Mouse (Mus musculus): Measurements from ENCODE around the gene Bet1l. TPM values are rescaled to one million over a fixed set of nuclear protein-coding genes. Genes with fewer than 3 reads are reported as not detected.

Gene Bet1l
- polyA plus RNA-seq (2015; fragmentation: Nextera tagmentation; extraction: Ambion mirVana): 82.4 and 86.6 TPM in 2 replicates

DNA sequence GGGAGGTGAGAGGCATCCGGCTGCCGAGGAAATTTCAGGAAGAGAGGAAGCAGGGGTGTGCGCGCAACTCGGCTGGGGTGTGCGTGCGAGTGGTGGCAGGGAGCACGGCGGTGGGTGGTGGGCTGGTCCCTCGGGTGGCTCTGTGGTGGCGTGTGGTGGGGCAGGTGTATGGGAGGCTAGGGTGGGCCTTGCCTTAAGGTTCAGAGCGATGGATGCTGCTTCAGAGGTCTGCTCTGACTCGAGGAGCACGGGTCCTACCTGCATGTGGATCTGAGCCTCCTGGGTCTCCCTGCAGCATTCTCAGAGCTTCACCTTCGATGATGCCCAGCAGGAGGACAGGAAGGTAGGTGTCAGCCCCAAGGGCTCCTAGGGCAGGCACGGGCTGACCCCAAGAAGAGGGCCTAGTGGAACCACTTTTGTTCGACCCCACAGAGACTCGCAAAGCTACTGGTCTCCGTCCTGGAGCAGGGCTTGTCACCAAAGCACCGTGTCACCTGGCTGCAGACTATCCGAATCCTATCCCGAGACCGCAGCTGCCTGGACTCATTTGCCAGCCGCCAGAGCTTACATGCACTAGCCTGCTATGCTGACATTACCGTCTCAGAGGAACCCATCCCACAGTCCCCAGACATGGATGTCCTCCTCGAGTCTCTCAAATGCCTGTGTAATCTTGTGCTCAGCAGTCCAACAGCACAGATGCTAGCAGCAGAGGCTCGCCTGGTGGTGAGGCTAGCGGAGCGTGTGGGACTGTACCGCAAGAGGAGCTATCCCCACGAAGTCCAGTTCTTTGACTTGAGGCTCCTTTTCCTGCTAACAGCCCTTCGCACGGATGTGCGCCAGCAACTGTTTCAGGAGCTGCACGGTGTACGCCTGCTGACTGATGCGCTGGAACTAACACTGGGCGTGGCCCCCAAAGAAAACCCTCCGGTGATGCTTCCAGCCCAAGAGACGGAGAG is at the start of gene Bet1l:
Gene Bet1l, minus strand, starts transcription at position 28 of the 956 bp plus-strand sequence.

GRCm38 (mm10) chr7:140900220-140900619 is 42.8 kb upstream of the Bet1l start, which contains the start of gene Cox8b:
Cox8b (minus strand) TSS chr7:140900446.

DNA sequence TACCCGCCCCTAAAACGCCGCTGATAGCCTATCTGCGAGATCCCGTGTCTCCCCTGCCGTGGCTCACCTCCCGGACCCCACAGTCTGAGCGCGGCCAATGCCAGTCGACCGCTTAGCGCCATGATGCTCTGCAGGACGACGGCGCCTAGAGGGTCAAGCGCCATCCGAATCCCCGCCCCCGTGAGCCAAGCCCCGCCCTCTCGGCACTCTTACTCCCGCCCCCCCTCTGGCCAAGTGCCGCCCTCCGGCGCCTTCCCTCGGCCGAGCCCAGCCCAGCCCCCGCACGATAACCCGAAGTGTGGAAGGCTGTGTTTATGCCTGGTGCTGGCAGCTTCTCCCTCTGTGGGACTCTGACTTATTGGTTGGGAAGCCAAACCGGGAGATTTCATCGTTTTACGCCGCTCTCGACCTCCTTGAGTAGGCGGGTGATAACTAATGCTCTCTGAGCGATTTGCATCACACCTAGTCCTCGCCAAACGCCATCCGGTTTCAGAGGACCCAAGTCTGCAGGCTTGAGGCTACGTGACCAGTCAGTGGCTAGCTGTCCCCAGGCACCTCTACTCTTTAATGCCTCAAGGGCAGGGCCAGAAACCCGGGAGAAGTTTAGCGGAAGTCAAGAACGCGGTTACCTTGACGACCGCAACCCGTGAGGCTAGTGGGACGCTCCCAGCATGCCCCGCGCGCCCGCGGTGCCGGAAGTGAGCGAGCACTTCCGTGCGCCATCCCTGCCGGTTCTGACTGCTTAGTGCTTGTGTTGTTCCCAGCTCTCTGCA is 24.5 kb upstream of the Bet1l start, which contains the start of the genes Psmd13 and Sirt3:
Gene Psmd13, plus strand, starts transcription at position 273 of the 773 bp plus-strand sequence.
Gene Sirt3, minus strand, starts transcription at position 614 of the 773 bp plus-strand sequence.

DNA sequence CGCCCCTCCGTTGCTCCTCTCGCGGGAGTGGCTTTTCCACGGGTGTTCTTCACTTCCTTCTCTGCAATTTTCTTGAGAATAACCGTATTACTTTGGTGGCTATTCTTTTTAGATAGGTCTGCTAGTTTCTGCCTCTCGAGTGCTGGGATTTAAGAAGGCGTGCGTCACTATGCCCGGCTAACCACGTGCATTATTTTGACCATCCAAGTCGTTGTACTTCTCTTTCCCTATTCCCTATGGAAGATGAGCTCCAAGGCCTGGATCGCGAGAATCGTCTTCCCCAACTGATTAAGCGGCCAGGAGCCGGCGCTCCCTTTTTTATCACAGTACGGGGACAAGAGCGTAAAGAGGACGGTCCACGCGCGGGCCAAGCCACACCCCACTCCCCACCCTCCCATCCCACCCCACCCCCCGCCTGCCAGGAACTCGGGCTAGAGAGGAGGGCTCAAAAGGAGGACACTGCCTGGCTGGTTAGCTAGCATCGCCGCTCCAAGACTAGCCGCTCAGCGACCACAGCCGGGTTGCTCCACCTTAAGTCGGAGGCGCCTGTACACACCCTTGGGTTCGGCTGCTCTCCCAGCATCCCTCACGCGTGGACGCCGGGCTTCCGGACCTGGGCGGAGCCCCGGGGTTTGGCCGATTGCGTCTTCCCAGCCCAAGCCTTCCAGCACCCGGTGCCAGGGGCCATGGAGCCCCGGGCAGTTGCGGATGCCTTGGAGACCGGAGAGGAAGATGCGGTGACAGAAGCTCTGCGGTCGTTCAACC is 410 bp downstream of the Bet1l start, which contains the start of gene Ric8a:
Gene Ric8a, plus strand, starts transcription at position 173 of the 765 bp plus-strand sequence.

DNA sequence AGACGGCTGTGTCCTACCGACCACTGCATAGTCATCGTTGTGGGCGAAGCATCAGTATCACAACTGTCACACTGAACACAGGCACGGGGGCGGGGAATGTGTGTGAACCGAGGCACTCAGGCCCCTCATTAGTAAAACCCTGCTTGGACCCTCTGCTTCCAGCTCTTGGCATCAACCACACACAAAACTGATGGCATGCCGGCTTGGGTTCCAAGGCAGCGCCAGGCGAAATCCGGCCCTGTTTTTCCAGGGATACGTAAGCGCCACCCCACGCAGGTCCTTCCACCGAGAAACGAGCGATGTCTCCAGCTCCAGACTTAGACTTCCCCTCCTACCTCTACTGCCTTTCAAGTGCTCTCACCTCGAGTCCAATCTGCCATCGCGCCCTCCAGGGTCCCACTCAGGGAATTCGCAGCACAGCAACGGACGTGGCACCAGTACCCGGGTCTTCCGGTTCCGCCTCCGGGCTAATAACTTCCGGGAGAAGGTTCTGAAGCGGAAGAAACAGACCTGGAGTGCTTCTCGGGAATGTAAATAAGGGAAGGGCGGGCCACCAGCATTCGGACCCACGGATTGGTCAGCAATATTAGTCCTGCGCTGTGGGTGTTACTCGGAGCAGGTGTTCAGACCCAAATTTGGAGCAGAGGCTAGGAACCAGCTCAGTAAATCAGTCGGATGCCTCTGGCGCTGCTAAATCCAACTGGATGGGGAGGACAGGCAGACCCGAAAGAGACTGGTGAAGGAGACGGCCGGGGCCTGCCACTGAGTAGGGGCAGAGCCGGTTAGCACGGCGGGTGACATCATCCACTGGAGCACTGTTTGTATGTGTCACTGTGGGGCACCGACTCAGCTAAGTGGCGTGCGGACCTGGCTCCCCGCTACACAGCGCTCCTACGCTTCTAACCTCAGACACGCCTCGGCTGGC is 1.3 kb downstream of the Bet1l start, which contains the start of gene Gm45785:
Gene Gm45785, minus strand, starts transcription at position 472 of the 925 bp plus-strand sequence.

DNA sequence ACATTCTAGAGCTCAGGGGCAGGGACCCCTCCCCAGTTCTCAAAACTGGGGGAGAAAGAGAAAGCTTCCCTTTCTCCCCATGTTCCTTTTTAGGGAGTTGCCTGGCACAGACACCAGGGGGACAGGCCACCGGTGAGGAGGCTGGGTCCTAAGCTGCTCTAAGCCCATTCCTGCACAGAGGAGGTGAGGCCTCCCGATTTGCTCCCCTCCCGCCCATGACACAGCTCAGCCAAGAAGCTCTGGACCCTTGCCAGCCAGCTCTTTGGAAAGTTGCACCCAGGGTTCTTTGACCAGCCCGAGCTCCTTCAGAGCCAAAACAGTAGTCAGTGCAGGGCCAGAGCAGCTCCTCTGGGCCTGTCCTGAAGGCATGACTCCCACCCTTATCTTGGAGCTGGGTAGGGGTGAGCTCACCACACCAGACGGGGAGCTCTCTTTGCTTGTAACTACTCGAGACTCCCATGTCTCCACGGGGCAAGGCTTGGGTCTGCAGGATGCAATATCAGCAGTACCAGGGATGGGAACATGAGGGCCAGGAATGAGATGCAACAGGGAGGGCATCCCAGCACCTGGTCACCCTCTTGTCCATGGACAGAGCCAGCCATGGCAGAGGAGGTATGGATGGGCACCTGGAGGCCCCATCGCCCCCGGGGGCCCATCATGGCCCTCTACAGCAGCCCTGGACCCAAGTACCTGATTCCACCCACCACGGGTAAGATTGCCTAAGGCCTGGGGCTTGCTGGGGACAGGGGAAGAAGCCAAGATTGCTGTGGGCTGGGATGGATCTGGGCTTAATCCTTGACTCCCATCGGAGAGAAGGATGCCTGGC is 9.4 kb downstream of the Bet1l start, which contains the start of gene Odf3:
Gene Odf3, plus strand, starts transcription at position 51 of the 826 bp plus-strand sequence.

DNA sequence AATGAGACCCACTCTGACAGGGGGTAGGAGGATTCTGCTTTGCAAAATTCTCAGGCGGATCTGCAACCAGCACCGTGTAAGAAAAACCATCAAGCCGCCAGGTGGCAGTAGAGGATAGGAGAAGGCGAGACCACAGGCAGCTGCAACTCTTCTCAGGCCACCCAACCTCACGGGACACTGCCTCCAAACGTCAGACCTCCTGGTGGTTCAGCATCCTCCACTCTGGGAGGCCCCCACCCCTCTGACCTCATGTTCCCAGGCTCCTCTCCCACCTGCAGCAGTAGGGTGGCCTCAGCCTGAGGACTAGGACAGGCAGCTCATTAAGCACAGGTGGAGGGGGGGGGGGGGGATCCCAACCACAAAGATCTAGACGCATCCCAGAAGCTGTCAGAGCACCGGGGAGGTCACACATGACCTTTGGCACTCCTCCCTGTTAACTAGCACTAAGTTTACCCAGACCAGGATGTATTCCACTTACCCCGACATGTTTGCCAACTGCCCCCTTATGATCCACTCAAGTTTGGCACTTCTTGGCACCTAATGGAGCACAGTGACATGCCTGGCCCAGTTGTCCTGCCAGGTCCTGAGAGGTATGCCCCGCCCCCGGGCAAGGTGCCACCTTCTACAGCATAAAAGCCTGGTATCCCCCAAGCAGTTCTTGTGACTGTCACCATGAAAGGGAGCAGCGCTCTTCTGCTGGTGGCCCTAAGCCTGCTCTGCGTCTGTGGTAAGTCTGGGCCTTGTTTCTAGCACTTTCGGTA is 12.3 kb downstream of the Bet1l start, which contains the start of gene Scgb1c1:
Gene Scgb1c1, plus strand, starts transcription at position 643 of the 761 bp plus-strand sequence.

DNA sequence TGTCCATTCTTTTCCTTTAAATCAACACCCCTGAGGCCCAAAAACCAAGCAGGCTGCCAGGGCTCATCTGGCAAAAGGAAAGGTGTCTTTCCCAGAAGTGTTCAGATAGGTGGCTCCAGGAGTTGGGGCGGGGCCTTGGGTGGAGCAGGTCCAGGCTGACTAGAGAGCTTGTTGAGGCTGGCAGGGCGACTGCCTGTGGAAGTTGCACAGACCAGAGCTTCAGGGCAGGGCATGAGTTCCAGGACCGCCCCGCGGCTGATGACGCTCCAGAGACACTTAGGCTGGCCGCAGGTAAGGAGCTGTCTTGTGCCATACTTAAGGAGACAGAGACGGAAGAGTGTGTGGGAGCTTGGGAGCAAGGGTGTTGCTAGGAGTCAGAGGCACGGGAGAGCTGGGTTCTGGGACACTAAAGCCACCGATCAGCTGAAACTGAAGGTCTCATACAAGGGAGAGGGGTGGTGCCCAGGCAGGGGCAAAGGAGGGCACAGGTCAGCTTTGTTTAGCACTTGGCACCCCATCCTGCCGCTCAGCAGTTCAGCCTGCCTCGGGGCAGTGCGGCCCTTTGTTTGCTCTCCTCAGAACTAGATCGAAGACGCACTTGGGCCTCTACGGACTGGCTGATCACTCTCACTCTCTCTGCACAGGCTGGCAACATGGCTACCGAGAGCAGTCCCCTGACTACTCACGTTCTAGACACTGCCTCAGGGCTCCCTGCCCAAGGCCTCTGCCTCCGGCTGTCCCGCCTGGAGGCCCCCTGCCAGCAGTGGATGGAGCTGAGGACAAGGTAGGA is 22.2 kb downstream of the Bet1l start, which contains the start of gene Urah:
Gene Urah, plus strand, starts transcription at position 51 of the 790 bp plus-strand sequence.

GRCm38 (mm10) chr7:140821653-140822329 is 35.6 kb downstream of the Bet1l start, which contains the start of gene Zfp941:
Zfp941 (minus strand) TSS chr7:140822178.

Other genes starting within 250 kb of the Bet1l start
- gene Olfr61, start 228.6 kb downstream of the Bet1l start, polyA plus RNA-seq (2015; fragmentation: Nextera tagmentation; extraction: Ambion mirVana): not detected in 2 replicates
- not detected in 2 replicates for gene Olfr53, start 211.1 kb downstream of the Bet1l start, polyA plus RNA-seq (2015; fragmentation: Nextera tagmentation; extraction: Ambion mirVana)
- not detected in 2 replicates for gene Olfr539, start 197.6 kb downstream of the Bet1l start, polyA plus RNA-seq (2015; fragmentation: Nextera tagmentation; extraction: Ambion mirVana)
- not detected in 2 replicates for gene Olfr45, start 175.6 kb downstream of the Bet1l start, polyA plus RNA-seq (2015; fragmentation: Nextera tagmentation; extraction: Ambion mirVana)
- gene Olfr541, start 160.3 kb downstream of the Bet1l start, polyA plus RNA-seq (2015; fragmentation: Nextera tagmentation; extraction: Ambion mirVana): not detected in 2 replicates
- gene Cyp2e1, start 93.8 kb downstream of the Bet1l start, polyA plus RNA-seq (2015; fragmentation: Nextera tagmentation; extraction: Ambion mirVana): 12.7 and 27.0 TPM in 2 replicates
- 0.12 and 0.17 TPM in 2 replicates for gene Syce1, start 69.7 kb downstream of the Bet1l start, polyA plus RNA-seq (2015; fragmentation: Nextera tagmentation; extraction: Ambion mirVana)
- gene Zfp941, start 35.4 kb downstream of the Bet1l start, polyA plus RNA-seq (2015; fragmentation: Nextera tagmentation; extraction: Ambion mirVana): 5.0 and 6.4 TPM in 2 replicates
- 7.2 and 14.5 TPM in 2 replicates for gene Urah, start 22.6 kb downstream of the Bet1l start, polyA plus RNA-seq (2015; fragmentation: Nextera tagmentation; extraction: Ambion mirVana)
- gene Scgb1c1, start 12.0 kb downstream of the Bet1l start, polyA plus RNA-seq (2015; fragmentation: Nextera tagmentation; extraction: Ambion mirVana): 0.52 TPM in 1 of 2 replicates, not detected in the other
- 0.22 and 0.55 TPM in 2 replicates for gene Odf3, start 9.8 kb downstream of the Bet1l start, polyA plus RNA-seq (2015; fragmentation: Nextera tagmentation; extraction: Ambion mirVana)
- 0.25 TPM in 1 of 2 replicates, not detected in the other for gene Gm45785, start 1.2 kb downstream of the Bet1l start, polyA plus RNA-seq (2015; fragmentation: Nextera tagmentation; extraction: Ambion mirVana)
- gene Ric8a, start 620 bp downstream of the Bet1l start, polyA plus RNA-seq (2015; fragmentation: Nextera tagmentation; extraction: Ambion mirVana): 62.1 and 64.0 TPM in 2 replicates
- gene Psmd13, start 24.4 kb upstream of the Bet1l start, polyA plus RNA-seq (2015; fragmentation: Nextera tagmentation; extraction: Ambion mirVana): 197 and 202 TPM in 2 replicates
- gene Sirt3, start 24.7 kb upstream of the Bet1l start, polyA plus RNA-seq (2015; fragmentation: Nextera tagmentation; extraction: Ambion mirVana): 41.8 and 43.2 TPM in 2 replicates
- 9.3 and 12.2 TPM in 2 replicates for gene Cox8b, start 42.9 kb upstream of the Bet1l start, polyA plus RNA-seq (2015; fragmentation: Nextera tagmentation; extraction: Ambion mirVana)
- gene Nlrp6, start 63.3 kb upstream of the Bet1l start, polyA plus RNA-seq (2015; fragmentation: Nextera tagmentation; extraction: Ambion mirVana): 2.6 and 3.3 TPM in 2 replicates
- 19.7 and 28.7 TPM in 2 replicates for gene Pgghg, start 83.8 kb upstream of the Bet1l start, polyA plus RNA-seq (2015; fragmentation: Nextera tagmentation; extraction: Ambion mirVana)
- gene Ifitm5, start 92.7 kb upstream of the Bet1l start, polyA plus RNA-seq (2015; fragmentation: Nextera tagmentation; extraction: Ambion mirVana): 1.3 and 2.1 TPM in 2 replicates
- gene Gm45717, start 98.4 kb upstream of the Bet1l start, polyA plus RNA-seq (2015; fragmentation: Nextera tagmentation; extraction: Ambion mirVana): 0.72 and 0.97 TPM in 2 replicates
- gene Ifitm2, start 98.4 kb upstream of the Bet1l start, polyA plus RNA-seq (2015; fragmentation: Nextera tagmentation; extraction: Ambion mirVana): 1,477 and 1,600 TPM in 2 replicates
- 61.4 and 162 TPM in 2 replicates for gene Ifitm1, start 109.6 kb upstream of the Bet1l start, polyA plus RNA-seq (2015; fragmentation: Nextera tagmentation; extraction: Ambion mirVana)
- 482 and 553 TPM in 2 replicates for gene Ifitm3, start 153.2 kb upstream of the Bet1l start, polyA plus RNA-seq (2015; fragmentation: Nextera tagmentation; extraction: Ambion mirVana)
- 4.0 and 7.5 TPM in 2 replicates for gene Ifitm6, start 160.3 kb upstream of the Bet1l start, polyA plus RNA-seq (2015; fragmentation: Nextera tagmentation; extraction: Ambion mirVana)
- not detected in 2 replicates for gene Gm17387, start 171.6 kb upstream of the Bet1l start, polyA plus RNA-seq (2015; fragmentation: Nextera tagmentation; extraction: Ambion mirVana)
- 5.1 and 7.9 TPM in 2 replicates for gene B4galnt4, start 203.5 kb upstream of the Bet1l start, polyA plus RNA-seq (2015; fragmentation: Nextera tagmentation; extraction: Ambion mirVana)
- 1.1 and 2.5 TPM in 2 replicates for gene Pkp3, start 220.6 kb upstream of the Bet1l start, polyA plus RNA-seq (2015; fragmentation: Nextera tagmentation; extraction: Ambion mirVana)
- 2.7 and 4.5 TPM in 2 replicates for gene Sigirr, start 243.0 kb upstream of the Bet1l start, polyA plus RNA-seq (2015; fragmentation: Nextera tagmentation; extraction: Ambion mirVana)